ENCODE assay signal across 18 mouse cellular contexts in the genomic region with DNA sequence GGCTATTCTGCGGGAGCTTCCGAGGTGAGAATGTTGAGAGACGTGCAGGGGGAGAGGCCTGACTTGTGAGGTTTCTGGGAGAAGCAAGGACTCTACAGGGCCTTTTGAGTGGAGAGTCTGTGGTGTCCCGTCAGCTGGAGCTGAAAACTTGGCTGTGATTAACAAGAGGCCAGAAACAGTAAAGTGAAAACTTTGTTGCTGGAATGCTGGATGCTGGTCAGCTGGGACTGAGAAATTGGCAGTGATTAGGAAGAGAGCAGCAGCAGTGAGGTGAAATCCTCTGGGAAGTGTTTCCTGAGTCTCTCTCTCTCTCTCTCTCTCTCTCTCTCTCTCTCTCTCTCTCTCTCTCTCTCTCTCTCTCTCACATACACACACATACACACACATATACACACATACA.
"Had no signal": no experiment of that assay in that cellular context is flagged by ENCODE, and none has a peak within 500 bp of the region (broad histone marks: within the 10 kb centered on the region; RNA-seq: fewer than 3 reads in every experiment).

No protein-coding gene starts in this region.

- H3K27me3 ChIP-seq: midbrain, embryonic 15.5 days; neural tube, embryonic 12.5 days had no signal

- H3K4me3 ChIP-seq: left cerebral cortex, adult 2 months; limb, embryonic 10.5 days; liver, embryonic 15.5 days; megakaryocyte, embryonic 14.5 days; midbrain, embryonic 15.5 days; neural tube, embryonic 12.5 days had no signal

- H3K4me2 ChIP-seq: liver, embryonic 11.5 days; liver, embryonic 15.5 days; lung, embryonic 14.5 days; midbrain, embryonic 11.5 days; midbrain, embryonic 15.5 days; neural tube, embryonic 12.5 days had no signal

- ATAC-seq: midbrain, embryonic 15.5 days had no signal

- H3K9me3 ChIP-seq: limb, embryonic 10.5 days; liver, embryonic 15.5 days; megakaryocyte, embryonic 14.5 days; midbrain, embryonic 15.5 days; neural tube, embryonic 12.5 days had no signal

- H3K36me3 ChIP-seq: limb, embryonic 10.5 days; liver, embryonic 15.5 days; midbrain, embryonic 15.5 days; neural tube, embryonic 12.5 days had no signal

- H3K4me1 ChIP-seq: limb, embryonic 10.5 days; liver, embryonic 15.5 days; neural tube, embryonic 12.5 days had no signal

- DNase-seq: kidney, adult 9 months; kidney, postnatal 25 days; lung, embryonic 14.5 days; lung, postnatal 14 days; retina, postnatal 1 day; right cerebral cortex, postnatal 4 days; spleen, adult 18-20 months; thymus, adult 18-20 months; thymus, postnatal 14 days had no signal

- H3K27ac ChIP-seq: left cerebral cortex, adult 2 months; limb, embryonic 10.5 days; liver, embryonic 15.5 days; macrophage; midbrain, embryonic 15.5 days; neural tube, embryonic 12.5 days had no signal

- H3K9ac ChIP-seq: liver, embryonic 15.5 days; lung, embryonic 14.5 days; midbrain, embryonic 15.5 days; neural tube, embryonic 12.5 days had no signal
